Mouse (Mus musculus): Measurements from ENCODE around the gene Klk1. TPM values are rescaled to one million over a fixed set of nuclear protein-coding genes. Genes with fewer than 3 reads are reported as not detected.

Klk1 gene
- polyA plus RNA-seq, 1 experiment, result 4,551 TPM

DNA sequence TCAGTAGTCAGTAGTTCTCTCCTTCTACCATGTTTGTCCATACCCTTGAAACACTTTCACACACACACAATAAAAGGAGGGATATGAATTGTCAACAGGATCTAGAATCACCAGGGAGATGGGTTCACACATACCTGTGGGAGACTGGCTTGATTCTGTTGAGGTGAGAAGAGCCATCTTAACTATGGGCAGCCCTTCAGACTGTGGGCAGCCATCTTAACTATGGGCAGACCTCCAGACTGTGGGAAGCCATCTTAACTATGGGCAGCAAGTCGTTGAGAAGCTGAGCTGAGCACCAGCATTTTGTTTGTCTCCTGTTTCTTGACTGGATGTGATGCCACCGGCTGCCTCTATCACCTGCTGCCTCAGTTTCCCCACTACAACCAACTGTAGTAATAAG is 46.1 kb downstream of the Klk1 start:
- no peaks in the 10 kb centered on the region for H3K36me3 ChIP-seq (ENCODE audit: control insufficient read depth, insufficient read depth, low read length)
- H3K4me1 ChIP-seq (ENCODE audit: control insufficient read depth, insufficient read depth, low read length), result no peaks in the 10 kb centered on the region
- no peak overlapping the region for H3K4me3 ChIP-seq (ENCODE audit: insufficient read depth, low read depth, low read length)
- TF ChIP-seq POLR2A (IDR thresholded peaks at IDR 0.05; ENCODE audit: low read depth, low read length) (no peak), CTCF (conservative IDR thresholded peaks at IDR 0.05; ENCODE audit: insufficient read depth, insufficient read length, low read depth, low read length) (no peak)
- no peaks in the 10 kb centered on the region for H3K27me3 ChIP-seq (replicated peaks; ENCODE audit: control insufficient read depth, insufficient read depth, low read length)
- no peak for DNase-seq
- WGBS, result 67% methylated on average over 2 of the region's 2 CpGs
- H3K27ac ChIP-seq (ENCODE audit: insufficient read depth, low read depth, low read length), result no peak overlapping the region

DNA sequence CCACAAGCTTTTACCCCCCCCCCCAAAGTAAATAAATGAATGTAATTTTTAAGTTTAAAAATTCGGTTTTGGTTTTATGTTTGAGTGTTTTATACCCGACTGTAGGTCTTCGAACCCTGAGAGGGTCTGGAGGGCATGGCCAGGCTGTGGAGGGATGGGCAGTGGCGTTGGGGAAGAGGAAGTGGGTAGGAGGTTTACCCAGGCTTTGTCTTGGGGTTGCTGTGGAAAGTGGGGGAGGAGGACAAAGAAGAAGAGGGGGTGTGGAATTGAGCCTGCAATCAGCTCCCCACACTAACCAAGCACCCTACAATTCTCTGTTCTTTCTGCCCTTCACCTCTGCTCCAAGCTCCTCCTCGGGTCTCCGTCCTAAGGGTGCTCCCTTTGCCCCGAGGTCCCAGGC is 47.4 kb downstream of the Klk1 start:
- Histone ChIP-seq H3K4me1 (ENCODE audit: control insufficient read depth, insufficient read depth, low read length) (no peaks in the 10 kb centered on the region), H3K4me3 (ENCODE audit: insufficient read depth, low read depth, low read length) (no peak overlapping the region), H3K27me3 (replicated peaks; ENCODE audit: control insufficient read depth, insufficient read depth, low read length) (no peaks in the 10 kb centered on the region), H3K27ac (ENCODE audit: insufficient read depth, low read depth, low read length) (no peak overlapping the region), H3K36me3 (ENCODE audit: control insufficient read depth, insufficient read depth, low read length) (no peaks in the 10 kb centered on the region)
- no peak for DNase-seq
- no peak for TF ChIP-seq POLR2A (IDR thresholded peaks at IDR 0.05; ENCODE audit: low read depth, low read length)
- no peak for TF ChIP-seq CTCF (conservative IDR thresholded peaks at IDR 0.05; ENCODE audit: insufficient read depth, insufficient read length, low read depth, low read length)
- WGBS, result 90% methylated on average over 7 of the region's 7 CpGs

DNA sequence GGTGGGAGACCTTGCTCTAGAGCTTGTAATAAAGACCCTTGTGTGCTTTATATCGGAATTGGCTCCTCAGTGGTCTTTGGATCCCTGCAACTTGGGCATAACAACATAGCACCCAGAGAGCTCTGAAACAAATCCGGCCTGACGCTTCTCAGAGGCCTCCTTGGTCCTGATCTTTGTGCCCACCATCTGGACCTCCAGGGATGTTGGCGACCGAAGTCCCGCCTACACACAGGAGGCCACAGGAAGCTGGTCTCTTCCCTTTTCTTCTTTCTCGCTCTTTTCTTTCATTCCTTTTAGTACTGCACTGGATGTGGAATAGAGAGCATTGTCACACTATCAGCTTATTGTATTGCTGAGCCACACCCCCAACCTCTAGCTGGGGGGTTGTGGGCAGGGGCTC is 48.3 kb downstream of the Klk1 start:
- no peak for DNase-seq
- WGBS, result 66% methylated on average over 7 of the region's 7 CpGs
- H3K27me3 ChIP-seq (replicated peaks; ENCODE audit: control insufficient read depth, insufficient read depth, low read length), result no peaks in the 10 kb centered on the region

DNA sequence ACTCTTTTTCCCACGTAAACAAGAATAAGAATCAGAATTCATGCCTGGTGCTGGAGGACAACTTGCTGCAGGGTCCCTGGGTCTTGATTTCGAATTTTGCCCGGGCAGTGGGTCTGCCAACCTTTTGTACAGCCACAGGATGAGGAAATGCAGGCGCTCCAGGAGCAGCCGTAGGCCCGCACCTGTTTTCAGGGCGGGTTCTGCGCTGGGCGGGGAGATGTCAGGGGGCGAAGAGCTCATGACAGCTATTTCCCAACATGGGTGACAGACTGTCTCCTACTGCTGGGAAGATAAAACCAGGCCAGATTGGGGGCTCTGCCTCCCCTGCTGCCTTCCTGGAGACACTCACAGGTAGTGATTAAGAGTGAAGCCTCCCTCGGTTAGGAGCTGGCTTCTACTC is 48.9 kb downstream of the Klk1 start:
- 51% methylated on average over 11 of the region's 11 CpGs for WGBS
- no peak for DNase-seq
- H3K36me3 ChIP-seq (ENCODE audit: control insufficient read depth, insufficient read depth, low read length), result no peaks in the 10 kb centered on the region
- no peaks in the 10 kb centered on the region for H3K4me1 ChIP-seq (ENCODE audit: control insufficient read depth, insufficient read depth, low read length)
- no peak overlapping the region for H3K4me3 ChIP-seq (ENCODE audit: insufficient read depth, low read depth, low read length)
- TF ChIP-seq POLR2A (IDR thresholded peaks at IDR 0.05; ENCODE audit: low read depth, low read length), result no peak
- no peak for TF ChIP-seq CTCF (conservative IDR thresholded peaks at IDR 0.05; ENCODE audit: insufficient read depth, insufficient read length, low read depth, low read length)
- H3K27ac ChIP-seq (ENCODE audit: insufficient read depth, low read depth, low read length), result no peak overlapping the region
- H3K27me3 ChIP-seq (replicated peaks; ENCODE audit: control insufficient read depth, insufficient read depth, low read length), result no peaks in the 10 kb centered on the region

More for the DNA sequence above, 48.3 kb downstream of the Klk1 start:
- Histone ChIP-seq H3K36me3 (ENCODE audit: control insufficient read depth, insufficient read depth, low read length) (no peaks in the 10 kb centered on the region), H3K4me3 (ENCODE audit: insufficient read depth, low read depth, low read length) (no peak overlapping the region), H3K27ac (ENCODE audit: insufficient read depth, low read depth, low read length) (no peak overlapping the region), H3K4me1 (ENCODE audit: control insufficient read depth, insufficient read depth, low read length) (no peaks in the 10 kb centered on the region)
- no peak for TF ChIP-seq POLR2A (IDR thresholded peaks at IDR 0.05; ENCODE audit: low read depth, low read length)
- TF ChIP-seq CTCF (conservative IDR thresholded peaks at IDR 0.05; ENCODE audit: insufficient read depth, insufficient read length, low read depth, low read length), result no peak

DNA sequence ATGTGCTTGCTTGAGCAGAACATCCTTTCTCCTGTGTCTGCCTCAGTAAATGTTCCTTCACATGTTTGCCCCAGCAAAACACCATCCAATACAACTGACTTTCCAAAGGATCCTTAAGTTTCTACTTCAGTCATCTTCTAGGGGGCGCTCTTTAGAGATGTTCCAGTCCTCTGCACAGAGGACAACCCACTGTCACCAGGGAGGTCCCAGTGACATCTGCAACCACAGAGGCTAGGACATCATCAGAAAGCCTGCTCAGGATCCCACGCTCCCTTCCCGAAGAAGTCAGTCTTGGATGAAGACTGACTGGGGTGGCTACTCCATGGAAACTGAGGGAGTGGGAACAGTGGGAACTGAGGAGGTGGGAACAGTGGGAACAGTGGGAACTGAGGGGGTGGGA is 50.4 kb downstream of the Klk1 start:
- DNase-seq, result no peak
- H3K4me3 ChIP-seq (ENCODE audit: insufficient read depth, low read depth, low read length), result no peak overlapping the region
- no peaks in the 10 kb centered on the region for H3K36me3 ChIP-seq (ENCODE audit: control insufficient read depth, insufficient read depth, low read length)
- H3K27ac ChIP-seq (ENCODE audit: insufficient read depth, low read depth, low read length), result no peak overlapping the region
- H3K4me1 ChIP-seq (ENCODE audit: control insufficient read depth, insufficient read depth, low read length), result no peaks in the 10 kb centered on the region
- WGBS, result 73% methylated on average over 3 of the region's 3 CpGs
- TF ChIP-seq CTCF (conservative IDR thresholded peaks at IDR 0.05; ENCODE audit: insufficient read depth, insufficient read length, low read depth, low read length) (no peak), POLR2A (IDR thresholded peaks at IDR 0.05; ENCODE audit: low read depth, low read length) (no peak)
- H3K27me3 ChIP-seq (replicated peaks; ENCODE audit: control insufficient read depth, insufficient read depth, low read length), result no peaks in the 10 kb centered on the region

DNA sequence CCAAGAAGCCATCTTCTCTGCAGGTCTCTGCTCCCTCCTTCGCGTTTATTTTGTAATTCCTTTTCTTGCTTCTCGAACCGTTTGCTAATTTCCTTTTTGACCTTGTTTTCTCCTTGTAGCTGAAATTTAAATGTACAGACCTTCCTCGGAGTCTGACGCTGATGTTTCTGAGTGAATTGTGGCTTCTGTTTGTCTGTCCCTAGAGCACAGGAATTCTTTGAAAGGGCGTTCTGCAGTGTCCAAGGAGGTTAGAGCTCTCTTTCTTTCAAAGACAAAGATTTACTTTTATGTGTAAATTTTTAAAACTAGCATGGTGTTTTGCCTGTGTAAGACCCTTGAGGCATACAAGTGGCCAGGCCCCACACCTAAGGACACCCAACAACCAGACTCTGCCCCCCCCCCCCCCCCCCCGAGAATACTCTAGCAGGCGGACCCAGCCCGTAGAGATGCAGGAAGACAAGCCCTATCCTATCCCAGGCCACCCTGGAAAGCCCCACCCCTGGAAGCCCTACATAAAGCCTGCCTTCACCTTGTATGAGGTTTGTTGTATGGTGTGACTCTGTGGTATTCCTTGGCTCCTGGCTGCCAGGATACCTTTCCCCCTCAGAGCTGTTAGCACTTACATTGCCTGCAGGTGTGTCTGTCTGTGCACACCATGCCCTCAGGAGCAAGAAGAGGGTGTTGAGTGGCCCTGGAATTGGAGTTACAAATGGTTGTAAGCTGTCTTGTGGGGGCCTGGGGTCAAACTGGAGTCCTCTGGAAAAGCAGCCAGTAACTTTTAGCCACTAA is 51.5 kb downstream of the Klk1 start:
- H3K27me3 ChIP-seq (replicated peaks; ENCODE audit: control insufficient read depth, insufficient read depth, low read length), result no peaks in the 10 kb centered on the region
- DNase-seq, result no peak
- no peak for TF ChIP-seq POLR2A (IDR thresholded peaks at IDR 0.05; ENCODE audit: low read depth, low read length)
- no peak for TF ChIP-seq CTCF (conservative IDR thresholded peaks at IDR 0.05; ENCODE audit: insufficient read depth, insufficient read length, low read depth, low read length)
- no peaks in the 10 kb centered on the region for H3K4me1 ChIP-seq (ENCODE audit: control insufficient read depth, insufficient read depth, low read length)
- H3K36me3 ChIP-seq (ENCODE audit: control insufficient read depth, insufficient read depth, low read length), result no peaks in the 10 kb centered on the region
- H3K27ac ChIP-seq (ENCODE audit: insufficient read depth, low read depth, low read length), result no peak overlapping the region
- 59% methylated on average over 10 of the region's 10 CpGs for WGBS
- no peak overlapping the region for H3K4me3 ChIP-seq (ENCODE audit: insufficient read depth, low read depth, low read length)

DNA sequence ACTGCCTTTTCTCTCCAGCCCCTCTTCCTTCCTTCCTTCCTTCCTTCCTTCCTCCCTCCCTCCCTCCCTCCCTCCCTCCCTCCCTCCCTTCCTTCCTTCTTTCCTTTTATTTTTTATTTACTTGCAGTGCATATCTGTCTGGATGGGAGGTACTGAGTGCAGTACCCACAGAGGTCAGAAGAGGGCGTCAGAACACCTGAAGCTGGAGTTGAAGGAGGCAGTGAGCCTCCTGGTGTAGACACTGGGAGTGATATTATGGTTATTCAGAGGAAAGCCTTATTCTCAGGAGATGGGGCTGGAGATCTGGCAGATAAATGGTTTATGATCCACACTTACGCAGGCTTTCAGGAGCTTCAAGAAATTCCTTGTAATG is 52.1 kb downstream of the Klk1 start:
- DNase-seq, result peak; percentile 27
- TF ChIP-seq CTCF (conservative IDR thresholded peaks at IDR 0.05; ENCODE audit: insufficient read depth, insufficient read length, low read depth, low read length), result peak; percentile 60
- no peak for TF ChIP-seq POLR2A (IDR thresholded peaks at IDR 0.05; ENCODE audit: low read depth, low read length)
- 45% methylated on average over 2 of the region's 2 CpGs for WGBS

More for the DNA sequence above, 52.1 kb downstream of the Klk1 start:
- Histone ChIP-seq H3K27ac (ENCODE audit: insufficient read depth, low read depth, low read length) (no peak overlapping the region), H3K4me3 (ENCODE audit: insufficient read depth, low read depth, low read length) (no peak overlapping the region), H3K27me3 (replicated peaks; ENCODE audit: control insufficient read depth, insufficient read depth, low read length) (no peaks in the 10 kb centered on the region), H3K4me1 (ENCODE audit: control insufficient read depth, insufficient read depth, low read length) (no peaks in the 10 kb centered on the region), H3K36me3 (ENCODE audit: control insufficient read depth, insufficient read depth, low read length) (no peaks in the 10 kb centered on the region)

Other genes with a start within 250 kb of the Klk1 start
- 1.6 and 1.7 TPM in 2 replicates for gene Klk1b9, start 249.3 kb upstream of the Klk1 start, polyA plus RNA-seq (2012; rRNA removed)
- gene Klk1b11, start 229.5 kb upstream of the Klk1 start, polyA plus RNA-seq (2012; rRNA removed), result 0.52 and 0.99 TPM in 2 replicates
- not detected in 2 replicates for gene Klk1b26, start 213.2 kb upstream of the Klk1 start, polyA plus RNA-seq (2012; rRNA removed)
- gene Klk1b27, start 173.1 kb upstream of the Klk1 start, polyA plus RNA-seq (2012; rRNA removed), result 1.6 and 3.2 TPM in 2 replicates
- gene Klk1b21, start 123.0 kb upstream of the Klk1 start, polyA plus RNA-seq (2012; rRNA removed), result 0.20 and 0.43 TPM in 2 replicates
- 1.1 and 2.4 TPM in 2 replicates for gene Klk1b22, start 112.7 kb upstream of the Klk1 start, polyA plus RNA-seq (2012; rRNA removed)
- 0.59 and 0.60 TPM in 2 replicates for gene Klk1b16, start 88.6 kb upstream of the Klk1 start, polyA plus RNA-seq (2012; rRNA removed)
- gene Klk1b24, start 37.1 kb upstream of the Klk1 start, polyA plus RNA-seq (2012; rRNA removed), result 2.0 and 2.1 TPM in 2 replicates
- 2.6 and 3.3 TPM in 2 replicates for gene Klk1b3, start 27.2 kb upstream of the Klk1 start, polyA plus RNA-seq (2012; rRNA removed)
- gene Klk1b4, start 17.9 kb upstream of the Klk1 start, polyA plus RNA-seq (2012; rRNA removed), result 0.53 and 0.91 TPM in 2 replicates
- 6.8 and 7.0 TPM in 2 replicates for gene Klk1b5, start 9.4 kb upstream of the Klk1 start, polyA plus RNA-seq (2012; rRNA removed)
- gene Gm36864, start 10.8 kb downstream of the Klk1 start, polyA plus RNA-seq (2012; rRNA removed), result 0.06 TPM in 1 of 2 replicates, not detected in the other
- 27.2 and 32.1 TPM in 2 replicates for gene 1700028J19Rik, start 21.3 kb downstream of the Klk1 start, polyA plus RNA-seq (2012; rRNA removed)
- gene 2410002F23Rik, start 21.4 kb downstream of the Klk1 start, polyA plus RNA-seq (2012; rRNA removed), result 39.4 and 47.9 TPM in 2 replicates
- gene Acp4, start 32.0 kb downstream of the Klk1 start, polyA plus RNA-seq (2012; rRNA removed), result not detected in 2 replicates
- gene Gm15517, start 36.1 kb downstream of the Klk1 start, polyA plus RNA-seq (2012; rRNA removed), result not detected in 2 replicates
- 6.4 and 8.1 TPM in 2 replicates for gene Clec11a, start 81.5 kb downstream of the Klk1 start, polyA plus RNA-seq (2012; rRNA removed)
- gene Shank1, start 84.9 kb downstream of the Klk1 start, polyA plus RNA-seq (2012; rRNA removed), result 0.43 and 0.66 TPM in 2 replicates
- gene Syt3, start 158.7 kb downstream of the Klk1 start, polyA plus RNA-seq (2012; rRNA removed), result 12.0 and 12.9 TPM in 2 replicates
- gene 1700008O03Rik, start 160.5 kb downstream of the Klk1 start, polyA plus RNA-seq (2012; rRNA removed), result 0.69 and 0.75 TPM in 2 replicates
- 0.30 and 0.52 TPM in 2 replicates for gene Lrrc4b, start 203.7 kb downstream of the Klk1 start, polyA plus RNA-seq (2012; rRNA removed)
- gene Aspdh, start 240.0 kb downstream of the Klk1 start, polyA plus RNA-seq (2012; rRNA removed), result 224 and 293 TPM in 2 replicates
- 92.8 and 129 TPM in 2 replicates for gene Josd2, start 242.6 kb downstream of the Klk1 start, polyA plus RNA-seq (2012; rRNA removed)